Mouse (Mus musculus) kidney, embryonic 14.5 days (tissue): Measurements from ENCODE around the gene Atp6v0a1. TPM values are rescaled to one million over a fixed set of nuclear protein-coding genes. Genes with fewer than 3 reads are reported as not detected.
A peak's percentile ranks its signal among the peaks of the same experiment; 100 is the strongest.

Source experiments
- ATAC-seq: fragments of 200-750 bp; cut with Nextera tagmentation; 2 replicates; pipeline ENCODE4 v1.8.0; 2017; ENCODE audit warnings: moderate number of reproducible peaks, mild to moderate bottlenecking, moderate TSS enrichment, moderate library complexity; ENCODE audit not compliant: low FRiP score, low TSS enrichment
- H3K27ac ChIP-seq: fragments of 300-500 bp; sonication (generic); 2 replicates; pipeline ENCODE4 v1.5.1; 2014; ENCODE audit warnings: low read depth, mild to moderate bottlenecking, low read length, moderate library complexity, mixed read lengths
- H3K27me3 ChIP-seq: fragments of 300-500 bp; sonication (generic); 2 replicates; pipeline ENCODE4 v1.6.1; 2014; ENCODE audit warnings: mild to moderate bottlenecking, low read length; ENCODE audit not compliant: control insufficient read depth, insufficient read depth
- H3K36me3 ChIP-seq: fragments of 300-500 bp; sonication (generic); 2 replicates; pipeline ENCODE4 v1.6.1; 2014; ENCODE audit warnings: low read length, mixed read lengths; ENCODE audit not compliant: control insufficient read depth, insufficient read depth
- H3K4me1 ChIP-seq: fragments of 300-500 bp; sonication (generic); 2 replicates; pipeline ENCODE4 v1.6.1; 2014; ENCODE audit warnings: low read length, mixed read lengths; ENCODE audit not compliant: control insufficient read depth, insufficient read depth
- H3K4me2 ChIP-seq: fragments of 300-500 bp; sonication (generic); replicated peaks from 2 replicates; pipeline ENCODE4 v1.6.1; 2014; ENCODE audit warnings: low read depth, mild to moderate bottlenecking, low read length
- H3K4me3 ChIP-seq: fragments of 300-500 bp; sonication (generic); 2 replicates; pipeline ENCODE4 v1.5.1; 2014; ENCODE audit warnings: mild to moderate bottlenecking, low read length
- H3K9ac ChIP-seq: fragments of 300-500 bp; sonication (generic); 2 replicates; pipeline ENCODE4 v1.6.1; 2014; ENCODE audit warnings: low read depth, mild to moderate bottlenecking, low read length, moderate library complexity
- H3K9me3 ChIP-seq: fragments of 300-500 bp; sonication (generic); 2 replicates; pipeline ENCODE4 v1.6.1; 2016; ENCODE audit warnings: low read length; ENCODE audit not compliant: control insufficient read depth
- whole genome bisulfite sequencing: fragments of 180-500 bp; shearing (Covaris S2); extraction: QIAGEN DNeasy Blood & Tissue Kit; methylation state at CpG from one replicate; pipeline ENCODE4 v1.1.7; 2014; 5-methylcytosine and 5-hydroxymethylcytosine counted together
- polyA plus RNA-seq: library from polyadenylated mRNA; unstranded; fragments of >200 nt; fragmentation: Nextera tagmentation; extraction: Ambion mirVana; gene quantifications from 2 replicates; pipeline ENCODE4 v1.2.1, GENCODE M21; 2014

Gene Atp6v0a1
- polyA plus RNA-seq, 1 experiment from 2014 or later, result 38.8 TPM

GRCm38 (mm10) chr11:101064462-101064861 is 55.2 kb downstream of the Atp6v0a1 start:
- Histone ChIP-seq H3K4me2 (no peak overlapping the region), H3K27me3 (no peaks in the 10 kb centered on the region), H3K4me1 (peaks cover 27% of the 10 kb centered on the region), H3K36me3 (peaks cover 4% of the 10 kb centered on the region; the same call in 1 of the 2 replicates), H3K4me3 (no peak overlapping the region), H3K27ac (0 out of 2 replicates have a peak overlapping the region, but pooled peaks have one; percentile 87), H3K9me3 (no peaks in the 10 kb centered on the region), H3K9ac (no peak overlapping the region)
- WGBS, result 82% methylated on average over 4 of the region's 4 CpGs
- no peak for ATAC-seq

GRCm38 (mm10) chr11:101065002-101065401 is 55.8 kb downstream of the Atp6v0a1 start:
- Histone ChIP-seq H3K9me3 (no peaks in the 10 kb centered on the region), H3K4me3 (no peak overlapping the region), H3K27me3 (no peaks in the 10 kb centered on the region), H3K9ac (no peak overlapping the region), H3K27ac (no peak overlapping the region), H3K4me2 (no peak overlapping the region), H3K36me3 (peaks cover 4% of the 10 kb centered on the region; the same call in 1 of the 2 replicates), H3K4me1 (peaks cover 25% of the 10 kb centered on the region)
- no peak for ATAC-seq
- WGBS, result 93% methylated on average over 9 of the region's 9 CpGs

- peak overlapping the region; percentile 27 for H3K4me3 ChIP-seq
- H3K9ac ChIP-seq, result peak overlapping the region; percentile 32; the same call in 1 of the 2 replicates
- WGBS, result 28% methylated on average over 18 of the region's 18 CpGs
- peak; percentile 30; the same call in 1 of the 2 replicates for ATAC-seq
- peak overlapping the region; percentile 49 for H3K4me2 ChIP-seq
- H3K4me1 ChIP-seq, result peaks cover 20% of the 10 kb centered on the region
- no peak overlapping the region for H3K27ac ChIP-seq
- H3K36me3 ChIP-seq, result peaks cover 4% of the 10 kb centered on the region; the same call in 1 of the 2 replicates
- H3K9me3 ChIP-seq, result no peaks in the 10 kb centered on the region
- 0 out of 2 replicates have a peak, but pooled peaks cover 3% of the 10 kb centered on the region for H3K27me3 ChIP-seq
These were observed 57.5 kb downstream of the Atp6v0a1 start for GRCm38 (mm10) chr11:101066549-101067412.

- H3K36me3 ChIP-seq, result no peaks in the 10 kb centered on the region
- H3K9me3 ChIP-seq, result no peaks in the 10 kb centered on the region
- 5% methylated on average over 35 of the region's 35 CpGs for WGBS
- peak; percentile 88 for ATAC-seq
- no peak within 1 kb of the TSS for H3K27ac ChIP-seq
- H3K4me2 ChIP-seq, result peak within 1 kb of the TSS; percentile 92
- 0 out of 2 replicates have a peak, but pooled peaks cover 4% of the 10 kb centered on the region for H3K4me1 ChIP-seq
- 0 out of 2 replicates have a peak, but pooled peaks cover 7% of the 10 kb centered on the region for H3K27me3 ChIP-seq
- H3K4me3 ChIP-seq, result peak within 1 kb of the TSS; percentile 80
- peak within 1 kb of the TSS; percentile 74 for H3K9ac ChIP-seq
These were observed 60.3 kb downstream of the Atp6v0a1 start, which contains the start of gene Naglu for GRCm38 (mm10) chr11:101069391-101070188. Naglu (plus strand) TSS chr11:101070012.

GRCm38 (mm10) chr11:101070189-101070527 is 60.9 kb downstream of the Atp6v0a1 start:
- H3K36me3 ChIP-seq, result no peaks in the 10 kb centered on the region
- H3K9ac ChIP-seq, result peak overlapping the region; percentile 74
- H3K27ac ChIP-seq, result no peak overlapping the region
- 0 out of 2 replicates have a peak, but pooled peaks cover 7% of the 10 kb centered on the region for H3K27me3 ChIP-seq
- H3K4me1 ChIP-seq, result 0 out of 2 replicates have a peak, but pooled peaks cover 4% of the 10 kb centered on the region
- under 1% methylated on average over 17 of the region's 36 CpGs for WGBS
- H3K9me3 ChIP-seq, result no peaks in the 10 kb centered on the region
- H3K4me2 ChIP-seq, result peak overlapping the region; percentile 92
- peak; percentile 25; the same call in 1 of the 2 replicates for ATAC-seq
- H3K4me3 ChIP-seq, result peak overlapping the region; percentile 80

- 0 out of 2 replicates have a peak, but pooled peaks cover 7% of the 10 kb centered on the region for H3K27me3 ChIP-seq
- no peak overlapping the region for H3K9ac ChIP-seq
- H3K27ac ChIP-seq, result no peak overlapping the region
- no peaks in the 10 kb centered on the region for H3K36me3 ChIP-seq
- no peak overlapping the region for H3K4me3 ChIP-seq
- 81% methylated on average over 6 of the region's 6 CpGs for WGBS
- H3K9me3 ChIP-seq, result no peaks in the 10 kb centered on the region
- ATAC-seq, result no peak
- peak overlapping the region; percentile 92; the same call in 1 of the 2 replicates for H3K4me2 ChIP-seq
- H3K4me1 ChIP-seq, result 0 out of 2 replicates have a peak, but pooled peaks cover 4% of the 10 kb centered on the region
These were observed 61.7 kb downstream of the Atp6v0a1 start for GRCm38 (mm10) chr11:101070987-101071386.

- H3K9me3 ChIP-seq, result no peaks in the 10 kb centered on the region
- H3K4me3 ChIP-seq, result no peak overlapping the region
- no peaks in the 10 kb centered on the region for H3K36me3 ChIP-seq
- no peak overlapping the region for H3K27ac ChIP-seq
- 69% methylated on average over 14 of the region's 14 CpGs for WGBS
- H3K4me2 ChIP-seq, result no peak overlapping the region
- no peak overlapping the region for H3K9ac ChIP-seq
- no peak for ATAC-seq
- H3K4me1 ChIP-seq, result 0 out of 2 replicates have a peak, but pooled peaks cover 4% of the 10 kb centered on the region
- H3K27me3 ChIP-seq, result 0 out of 2 replicates have a peak, but pooled peaks cover 7% of the 10 kb centered on the region
These were observed 62.7 kb downstream of the Atp6v0a1 start for GRCm38 (mm10) chr11:101071810-101072428.

GRCm38 (mm10) chr11:101078121-101078520 is 68.9 kb downstream of the Atp6v0a1 start, which contains the start of gene Hsd17b1:
Hsd17b1 (plus strand) TSS chr11:101078411.
- Histone ChIP-seq H3K27me3 (peaks cover 43% of the 10 kb centered on the region), H3K9ac (no peak within 1 kb of the TSS), H3K4me2 (no peak within 1 kb of the TSS), H3K27ac (no peak within 1 kb of the TSS), H3K4me3 (peak within 1 kb of the TSS; percentile 4; the same call in 1 of the 2 replicates), H3K4me1 (peaks cover 8% of the 10 kb centered on the region), H3K9me3 (no peaks in the 10 kb centered on the region), H3K36me3 (no peaks in the 10 kb centered on the region)
- WGBS, result 73% methylated on average over 9 of the region's 9 CpGs
- no peak for ATAC-seq
